Mouse (Mus musculus): ENCODE results near the gene Setd1b. TPM values are rescaled to one million over a fixed set of nuclear protein-coding genes. Genes with fewer than 3 reads are reported as not detected.
"Not testable (repeated sequence)": the region's sequence is repeated elsewhere in the genome, so short reads cannot be mapped to it uniquely, and the experiment has no call there.

The Setd1b gene
- polyA plus RNA-seq, 1 experiment from 2014 or later: 8.0 TPM

DNA sequence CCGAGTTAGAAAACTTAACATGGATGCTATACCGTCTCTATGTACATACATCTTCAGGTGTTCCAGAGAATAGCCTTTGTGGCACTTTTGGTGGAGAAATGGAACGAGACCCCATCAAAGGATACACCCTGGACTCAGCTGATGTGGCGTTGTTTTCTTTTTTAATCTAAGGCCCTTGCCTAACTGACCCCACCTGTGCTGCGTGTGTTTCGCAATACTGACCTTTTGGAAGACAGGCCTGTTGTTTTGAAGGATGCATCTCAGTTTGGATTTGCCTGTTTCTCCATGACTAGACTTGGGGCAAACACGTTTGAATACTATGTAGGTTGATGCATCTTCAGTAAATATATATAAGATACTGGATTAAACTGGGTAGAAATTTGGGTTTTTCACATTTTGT, 61.6 kb downstream of the Setd1b start:
- not testable (repeated sequence) for H3K36me3 ChIP-seq (ENCODE audit: control insufficient read depth, insufficient read depth, low read length); ATAC-seq (replicated peaks; ENCODE audit: insufficient number of reproducible peaks, low FRiP score, low TSS enrichment); H3K9me3 ChIP-seq (replicated peaks; ENCODE audit: control insufficient read depth, low read length); H3K27ac ChIP-seq (ENCODE audit: low read depth, low read length); H3K4me1 ChIP-seq (ENCODE audit: control insufficient read depth, insufficient read depth, low read length); H3K9ac ChIP-seq (ENCODE audit: low read depth, low read length); H3K27me3 ChIP-seq (ENCODE audit: control insufficient read depth, insufficient read depth, low read length); H3K4me2 ChIP-seq; H3K4me3 ChIP-seq (ENCODE audit: low read depth, low read length)
- WGBS (ENCODE audit: insufficient replicate concordance): 83% methylated on average over 7 of the region's 7 CpGs

Other genes with a start within 250 kb of the Setd1b start
- 26.5 and 28.8 TPM in 2 replicates for gene Kdm2b, start 152.4 kb upstream of the Setd1b start, polyA plus RNA-seq (2014; fragmentation: Nextera tagmentation; extraction: Ambion mirVana)
- gene Orai1, start 127.1 kb upstream of the Setd1b start, polyA plus RNA-seq (2014; fragmentation: Nextera tagmentation; extraction: Ambion mirVana): 12.5 and 15.1 TPM in 2 replicates
- 0.69 TPM in 1 of 2 replicates, not detected in the other for gene Morn3, start 95.2 kb upstream of the Setd1b start, polyA plus RNA-seq (2014; fragmentation: Nextera tagmentation; extraction: Ambion mirVana)
- 9.6 and 11.4 TPM in 2 replicates for gene Tmem120b, start 73.8 kb upstream of the Setd1b start, polyA plus RNA-seq (2014; fragmentation: Nextera tagmentation; extraction: Ambion mirVana)
- gene Rhof, start 9.5 kb upstream of the Setd1b start, polyA plus RNA-seq (2014; fragmentation: Nextera tagmentation; extraction: Ambion mirVana): 1.4 and 1.7 TPM in 2 replicates
- 59.5 and 66.7 TPM in 2 replicates for gene Psmd9, start 27.2 kb downstream of the Setd1b start, polyA plus RNA-seq (2014; fragmentation: Nextera tagmentation; extraction: Ambion mirVana)
- not detected in 2 replicates for gene Hpd, start 40.5 kb downstream of the Setd1b start, polyA plus RNA-seq (2014; fragmentation: Nextera tagmentation; extraction: Ambion mirVana)
- 0.32 and 0.64 TPM in 2 replicates for gene Wdr66, start 109.9 kb downstream of the Setd1b start, polyA plus RNA-seq (2014; fragmentation: Nextera tagmentation; extraction: Ambion mirVana)
- 15.2 and 16.2 TPM in 2 replicates for gene Bcl7a, start 201.6 kb downstream of the Setd1b start, polyA plus RNA-seq (2014; fragmentation: Nextera tagmentation; extraction: Ambion mirVana)

Measured in heart, embryonic 11.5 days (tissue).